Mouse (Mus musculus): Measurements from ENCODE around the gene Chac1. TPM values are rescaled to one million over a fixed set of nuclear protein-coding genes. Genes with fewer than 3 reads are reported as not detected.
A peak's percentile ranks its signal among the peaks of the same experiment; 100 is the strongest.

Chac1 gene
- polyA plus RNA-seq, 3 experiments from 2014 or later = not detected

- ATAC-seq = no peak
These were observed 23.0 kb upstream of the Chac1 start for GRCm38 (mm10) chr2:119327942-119328526.

- ATAC-seq = no peak
These were observed 22.5 kb upstream of the Chac1 start for GRCm38 (mm10) chr2:119328546-119328945.

- ATAC-seq = no peak
These were observed 21.8 kb upstream of the Chac1 start for GRCm38 (mm10) chr2:119329123-119329817.

GRCm38 (mm10) chr2:119330795-119331194 is 20.2 kb upstream of the Chac1 start:
- ATAC-seq = no peak

GRCm38 (mm10) chr2:119332177-119332661 is 18.8 kb upstream of the Chac1 start:
- no peak for ATAC-seq

GRCm38 (mm10) chr2:119334135-119334534 is 16.9 kb upstream of the Chac1 start:
- ATAC-seq = no peak

- no peak for ATAC-seq
These were observed 16.0 kb upstream of the Chac1 start for GRCm38 (mm10) chr2:119334964-119335525.

- no peak for ATAC-seq
These were observed 15.5 kb upstream of the Chac1 start for GRCm38 (mm10) chr2:119335535-119335934.

- ATAC-seq = no peak
These were observed 15.0 kb upstream of the Chac1 start for GRCm38 (mm10) chr2:119336002-119336401.

GRCm38 (mm10) chr2:119336470-119336869 is 14.6 kb upstream of the Chac1 start:
- no peak for ATAC-seq

GRCm38 (mm10) chr2:119337425-119338265 is 13.4 kb upstream of the Chac1 start:
- peak; percentile 83 for ATAC-seq

- no peak for ATAC-seq
These were observed 6.4 kb upstream of the Chac1 start for GRCm38 (mm10) chr2:119344537-119345138.

- ATAC-seq = no peak
These were observed 2.7 kb downstream of the Chac1 start for GRCm38 (mm10) chr2:119353707-119354106.

- ATAC-seq = no peak
These were observed 4.1 kb downstream of the Chac1 start for GRCm38 (mm10) chr2:119355089-119355488.

- no peak for ATAC-seq
These were observed 4.6 kb downstream of the Chac1 start for GRCm38 (mm10) chr2:119355651-119356050.

GRCm38 (mm10) chr2:119356310-119356709 is 5.3 kb downstream of the Chac1 start:
- ATAC-seq = no peak

GRCm38 (mm10) chr2:119356805-119357204 is 5.8 kb downstream of the Chac1 start:
- ATAC-seq = no peak

- ATAC-seq = no peak
These were observed 7.2 kb downstream of the Chac1 start for GRCm38 (mm10) chr2:119358249-119358648.

GRCm38 (mm10) chr2:119359721-119360291 is 8.8 kb downstream of the Chac1 start:
- ATAC-seq = no peak

GRCm38 (mm10) chr2:119364969-119365368 is 13.9 kb downstream of the Chac1 start:
- ATAC-seq = no peak

GRCm38 (mm10) chr2:119367346-119367745 is 16.3 kb downstream of the Chac1 start:
- no peak for ATAC-seq

GRCm38 (mm10) chr2:119370116-119370515 is 19.1 kb downstream of the Chac1 start:
- ATAC-seq = no peak
